Mouse (Mus musculus): ENCODE measurements around the gene Epb41l4b.

Epb41l4b gene

GRCm38 (mm10) chr4:57113472-57114216 lies 29.6 kb downstream of the Epb41l4b start:
- DNase-seq (ENCODE audit: low spot score): no peak

GRCm38 (mm10) chr4:57111992-57112540 lies 31.2 kb downstream of the Epb41l4b start:
- DNase-seq (ENCODE audit: low spot score): no peak

GRCm38 (mm10) chr4:57111411-57111810 lies 31.8 kb downstream of the Epb41l4b start:
- DNase-seq (ENCODE audit: low spot score): no peak

GRCm38 (mm10) chr4:57109543-57109942 lies 33.7 kb downstream of the Epb41l4b start:
- DNase-seq (ENCODE audit: low spot score): no peak

- DNase-seq (ENCODE audit: low spot score): no peak
These were observed 37.9 kb downstream of the Epb41l4b start for GRCm38 (mm10) chr4:57105339-57105738.

- no peak for DNase-seq (ENCODE audit: low spot score)
These were observed 39.4 kb downstream of the Epb41l4b start for GRCm38 (mm10) chr4:57103830-57104229.

GRCm38 (mm10) chr4:57101095-57101494 lies 42.1 kb downstream of the Epb41l4b start:
- no peak for DNase-seq (ENCODE audit: low spot score)

GRCm38 (mm10) chr4:57097411-57097810 lies 45.8 kb downstream of the Epb41l4b start:
- no peak for DNase-seq (ENCODE audit: low spot score)

- DNase-seq (ENCODE audit: low spot score): no peak
These were observed 47.7 kb downstream of the Epb41l4b start for GRCm38 (mm10) chr4:57095569-57095968.

- DNase-seq (ENCODE audit: low spot score): peak; percentile 35
These were observed 51.9 kb downstream of the Epb41l4b start for GRCm38 (mm10) chr4:57091363-57091762.

GRCm38 (mm10) chr4:57088301-57088700 lies 54.9 kb downstream of the Epb41l4b start:
- DNase-seq (ENCODE audit: low spot score): no peak

- no peak for DNase-seq (ENCODE audit: low spot score)
These were observed 57.4 kb downstream of the Epb41l4b start for GRCm38 (mm10) chr4:57085750-57086400.

GRCm38 (mm10) chr4:57083653-57084052 lies 59.6 kb downstream of the Epb41l4b start:
- no peak for DNase-seq (ENCODE audit: low spot score)

GRCm38 (mm10) chr4:57082775-57083428 lies 60.3 kb downstream of the Epb41l4b start:
- DNase-seq (ENCODE audit: low spot score): peak; percentile 26

GRCm38 (mm10) chr4:57081463-57081862 lies 61.8 kb downstream of the Epb41l4b start:
- no peak for DNase-seq (ENCODE audit: low spot score)

GRCm38 (mm10) chr4:57073843-57074242 lies 69.4 kb downstream of the Epb41l4b start:
- DNase-seq (ENCODE audit: low spot score): no peak

GRCm38 (mm10) chr4:57073174-57073573 lies 70.1 kb downstream of the Epb41l4b start:
- no peak for DNase-seq (ENCODE audit: low spot score)

- no peak for DNase-seq (ENCODE audit: low spot score)
These were observed 72.6 kb downstream of the Epb41l4b start for GRCm38 (mm10) chr4:57070640-57071039.

- no peak for DNase-seq (ENCODE audit: low spot score)
These were observed 74.8 kb downstream of the Epb41l4b start for GRCm38 (mm10) chr4:57068397-57068796.

GRCm38 (mm10) chr4:57067801-57068200 lies 75.4 kb downstream of the Epb41l4b start:
- no peak for DNase-seq (ENCODE audit: low spot score)

GRCm38 (mm10) chr4:57066936-57067335 lies 76.3 kb downstream of the Epb41l4b start:
- no peak for DNase-seq (ENCODE audit: low spot score)

GRCm38 (mm10) chr4:57065273-57065672 lies 78.0 kb downstream of the Epb41l4b start:
- DNase-seq (ENCODE audit: low spot score): peak; percentile 54

GRCm38 (mm10) chr4:57064830-57065229 lies 78.4 kb downstream of the Epb41l4b start:
- DNase-seq (ENCODE audit: low spot score): no peak

Data from T-cell, adult 2 months (primary cell).